Mouse (Mus musculus): Measurements from ENCODE around the gene Utp15. TPM values are rescaled to one million over a fixed set of nuclear protein-coding genes. Genes with fewer than 3 reads are reported as not detected.
A peak's percentile ranks its signal among the peaks of the same experiment; 100 is the strongest.

Utp15 gene
- polyA plus RNA-seq, 1 experiment from 2014 or later: 35.0 TPM

DNA sequence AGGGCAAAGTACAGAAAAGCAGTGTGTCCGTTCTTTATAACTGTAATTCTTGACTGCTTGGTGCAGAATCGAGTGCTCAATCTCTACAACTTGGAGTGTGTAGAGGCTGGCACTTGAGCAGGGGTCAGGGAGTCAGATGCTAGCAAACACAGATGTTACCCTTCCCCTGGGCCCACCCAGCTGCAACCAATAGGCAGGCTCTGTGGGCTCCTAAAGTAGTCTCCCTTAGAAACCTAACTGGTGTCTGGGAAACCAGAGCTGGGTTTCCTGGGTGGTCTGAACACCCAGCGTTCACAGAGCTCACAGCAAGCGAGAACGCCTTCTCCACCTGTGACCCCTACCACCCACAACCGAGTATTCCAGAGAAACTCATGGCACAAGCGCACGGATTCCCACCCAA lies 57.7 kb downstream of the Utp15 start:
- H3K4me1 ChIP-seq: peaks cover 18% of the 10 kb centered on the region
- H3K4me2 ChIP-seq (replicated peaks): peak overlapping the region; percentile 97
- peak overlapping the region; percentile 67 for H3K4me3 ChIP-seq
- ATAC-seq (ENCODE audit: low FRiP score): no peak
- 26% methylated on average over 8 of the region's 8 CpGs for WGBS
- no peaks in the 10 kb centered on the region for H3K36me3 ChIP-seq
- H3K27ac ChIP-seq: no peak overlapping the region
- H3K9me3 ChIP-seq (replicated peaks): no peaks in the 10 kb centered on the region
- H3K9ac ChIP-seq: no peak overlapping the region
- peaks cover 11% of the 10 kb centered on the region for H3K27me3 ChIP-seq

DNA sequence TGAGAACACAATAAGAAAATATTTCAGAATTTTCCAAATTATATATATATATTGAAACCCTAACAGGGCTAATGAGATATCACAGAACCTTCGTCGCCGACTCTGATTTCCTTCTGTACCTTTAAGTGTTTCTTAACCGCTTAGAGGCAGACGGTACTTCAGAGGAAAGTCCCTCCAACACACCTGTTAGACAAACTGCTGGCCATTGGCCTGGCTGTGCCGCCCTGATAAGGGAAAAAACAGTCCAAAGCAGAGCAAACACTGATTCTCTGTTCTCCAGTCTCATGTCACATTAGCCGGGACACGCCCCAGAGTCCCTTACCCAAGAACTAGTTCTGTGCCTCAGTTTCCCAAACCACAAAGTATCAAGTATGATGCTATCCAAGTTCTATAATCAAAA lies 58.5 kb downstream of the Utp15 start:
- 90% methylated on average over 8 of the region's 8 CpGs for WGBS
- Histone ChIP-seq H3K27me3 (peaks cover 11% of the 10 kb centered on the region), H3K27ac (no peak overlapping the region), H3K36me3 (no peaks in the 10 kb centered on the region), H3K4me1 (peaks cover 18% of the 10 kb centered on the region), H3K9me3 (replicated peaks) (no peaks in the 10 kb centered on the region), H3K9ac (no peak overlapping the region), H3K4me2 (replicated peaks) (no peak overlapping the region), H3K4me3 (no peak overlapping the region)
- ATAC-seq (ENCODE audit: low FRiP score): no peak

DNA sequence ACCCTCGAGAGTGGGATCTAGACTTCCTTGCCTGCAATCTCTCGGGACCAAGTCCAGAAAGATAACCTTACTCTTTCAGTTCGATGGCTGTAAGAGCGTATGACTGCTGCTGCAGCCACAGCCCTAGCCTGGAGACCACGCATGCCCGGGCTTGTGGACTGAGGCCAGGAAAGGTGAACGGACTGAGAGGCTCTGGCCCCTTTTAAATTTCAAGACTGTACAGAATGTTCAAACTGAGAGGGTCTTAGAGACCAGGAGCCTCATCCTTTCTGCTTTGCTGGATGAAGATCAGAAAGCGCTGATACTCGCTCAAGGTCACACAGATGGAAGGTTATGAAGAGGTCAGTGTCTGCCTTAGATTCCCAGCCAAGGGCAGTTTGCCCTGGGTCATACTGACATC lies 61.4 kb downstream of the Utp15 start:
- H3K27ac ChIP-seq: no peak overlapping the region
- peaks cover 18% of the 10 kb centered on the region for H3K4me1 ChIP-seq
- ATAC-seq (ENCODE audit: low FRiP score): no peak
- no peak overlapping the region for H3K4me2 ChIP-seq (replicated peaks)
- no peak overlapping the region for H3K9ac ChIP-seq
- H3K4me3 ChIP-seq: no peak overlapping the region
- no peaks in the 10 kb centered on the region for H3K9me3 ChIP-seq (replicated peaks)
- WGBS: 66% methylated on average over 9 of the region's 9 CpGs
- H3K27me3 ChIP-seq: peaks cover 5% of the 10 kb centered on the region; the same call in 1 of the 2 replicates
- no peaks in the 10 kb centered on the region for H3K36me3 ChIP-seq

Other genes starting within 250 kb of the Utp15 start
- gene Arhgef28, start 56.6 kb downstream of the Utp15 start, polyA plus RNA-seq (2016; fragmentation: Nextera tagmentation; extraction: Ambion mirVana): 13.7 and 16.7 TPM in 2 replicates
- 42.2 and 44.8 TPM in 2 replicates for gene Ankra2, start within 50 bp of the Utp15 start, polyA plus RNA-seq (2016; fragmentation: Nextera tagmentation; extraction: Ambion mirVana)
- gene Gm21976, start 16.8 kb upstream of the Utp15 start, polyA plus RNA-seq (2016; fragmentation: Nextera tagmentation; extraction: Ambion mirVana): not detected in 2 replicates
- 631 and 677 TPM in 2 replicates for gene Btf3, start 54.0 kb upstream of the Utp15 start, polyA plus RNA-seq (2016; fragmentation: Nextera tagmentation; extraction: Ambion mirVana)
- 7.0 and 9.2 TPM in 2 replicates for gene Foxd1, start 91.2 kb upstream of the Utp15 start, polyA plus RNA-seq (2016; fragmentation: Nextera tagmentation; extraction: Ambion mirVana)
- 0.74 TPM in 1 of 2 replicates, not detected in the other for gene Gm10320, start 229.0 kb upstream of the Utp15 start, polyA plus RNA-seq (2016; fragmentation: Nextera tagmentation; extraction: Ambion mirVana)